Mouse (Mus musculus): ENCODE measurements around the gene Apbb1.

Apbb1 gene

DNA sequence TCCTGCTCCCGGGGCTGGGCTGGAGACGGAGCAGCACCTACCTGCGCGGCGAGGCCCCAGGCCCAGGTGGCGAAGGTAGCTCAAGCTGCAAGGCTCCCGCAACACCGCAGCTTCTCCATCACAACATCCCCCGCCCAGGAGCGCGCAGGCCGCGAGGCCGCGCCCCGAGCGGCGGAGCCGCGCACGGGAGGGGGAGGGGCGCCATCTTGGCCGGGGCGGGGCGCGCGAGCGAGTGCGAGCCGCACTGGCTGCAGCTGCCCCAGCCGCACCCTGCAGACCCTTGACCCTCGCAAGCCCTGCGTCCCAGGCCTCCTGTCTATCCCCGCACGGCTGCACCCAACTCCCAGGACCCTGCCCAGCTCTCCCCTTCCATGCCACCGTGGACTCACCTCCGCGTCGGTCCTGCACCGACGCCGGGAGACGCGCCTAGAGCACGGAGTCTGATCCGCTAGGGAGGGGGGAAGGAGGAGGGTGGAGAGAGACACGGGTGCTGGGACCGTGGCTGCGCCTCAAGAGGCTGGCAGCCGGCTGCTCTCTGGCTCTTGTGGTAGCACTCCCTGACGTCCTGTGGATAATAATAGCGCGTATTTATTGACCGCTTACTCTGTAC lies at the start of gene Apbb1:
Gene Apbb1, minus strand, starts transcription at position 560 of the 610 bp plus-strand sequence.
- in situ Hi-C loops (cut with MboI, MseI), result no loop called here

- in situ Hi-C loops (cut with MboI, MseI), result no loop called here
Measured at GRCm38 (mm10) chr7:105628633-105629032, 47.2 kb upstream of the Apbb1 start.

- in situ Hi-C loops (cut with MboI, MseI), result no loop called here
Measured at GRCm38 (mm10) chr7:105625397-105625796, 43.9 kb upstream of the Apbb1 start.

DNA sequence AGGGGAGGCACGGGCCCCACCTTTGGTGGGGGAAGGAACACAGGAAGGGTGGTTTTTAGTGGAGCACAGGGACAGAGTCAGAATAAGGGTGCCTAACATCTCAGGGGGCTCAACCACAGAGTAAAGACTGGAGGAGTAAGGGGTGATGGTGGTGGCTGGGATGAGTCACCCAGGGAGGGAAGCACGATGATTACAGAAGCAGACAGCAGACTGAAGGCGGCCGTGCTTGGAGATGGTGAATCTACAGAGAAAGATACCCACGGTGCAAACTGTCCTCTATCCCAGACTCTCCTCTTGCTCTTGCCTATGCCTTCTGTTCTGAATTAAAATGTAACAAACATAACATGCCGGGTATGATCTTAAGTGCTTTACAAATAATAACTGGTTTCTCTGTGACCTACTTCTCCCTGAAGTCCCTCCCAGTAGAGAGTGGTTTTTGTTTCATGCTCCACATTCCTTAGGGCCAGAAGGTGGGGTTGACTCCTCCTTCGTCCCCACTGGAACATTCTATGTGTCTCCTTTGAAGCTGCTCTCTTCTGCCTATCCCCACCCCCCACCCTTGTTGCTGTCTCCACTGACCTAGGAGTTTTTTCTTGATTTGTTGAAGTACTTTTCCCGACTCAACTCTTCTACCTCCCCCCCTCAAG lies 40.3 kb upstream of the Apbb1 start:
- in situ Hi-C loops (cut with MboI, MseI), result no loop called here

- in situ Hi-C loops (cut with MboI, MseI), result no loop called here
Measured at GRCm38 (mm10) chr7:105621053-105621452, 39.6 kb upstream of the Apbb1 start.

DNA sequence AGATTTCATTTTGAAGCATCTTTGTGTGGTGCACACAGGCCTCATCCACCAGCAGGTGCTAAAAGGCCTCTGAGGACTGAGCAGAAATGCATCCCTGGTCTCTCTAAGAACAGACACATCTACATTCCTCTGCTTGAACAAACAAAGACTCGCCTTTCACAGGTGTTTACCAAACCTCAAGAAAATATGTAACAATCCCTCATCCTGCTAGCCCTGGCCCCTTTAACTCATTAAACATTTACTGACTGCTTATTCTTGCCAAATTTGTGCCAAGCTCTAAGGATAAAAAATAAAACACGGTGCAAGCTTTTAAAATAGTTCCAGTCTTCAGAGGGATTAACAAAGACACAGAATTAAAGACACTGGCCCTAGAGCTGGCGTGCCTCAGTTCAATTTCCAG lies 38.2 kb upstream of the Apbb1 start:
- in situ Hi-C loops (cut with MboI, MseI), result no loop called here

- in situ Hi-C loops (cut with MboI, MseI), result no loop called here
Measured at GRCm38 (mm10) chr7:105617810-105618209, 36.4 kb upstream of the Apbb1 start.

DNA sequence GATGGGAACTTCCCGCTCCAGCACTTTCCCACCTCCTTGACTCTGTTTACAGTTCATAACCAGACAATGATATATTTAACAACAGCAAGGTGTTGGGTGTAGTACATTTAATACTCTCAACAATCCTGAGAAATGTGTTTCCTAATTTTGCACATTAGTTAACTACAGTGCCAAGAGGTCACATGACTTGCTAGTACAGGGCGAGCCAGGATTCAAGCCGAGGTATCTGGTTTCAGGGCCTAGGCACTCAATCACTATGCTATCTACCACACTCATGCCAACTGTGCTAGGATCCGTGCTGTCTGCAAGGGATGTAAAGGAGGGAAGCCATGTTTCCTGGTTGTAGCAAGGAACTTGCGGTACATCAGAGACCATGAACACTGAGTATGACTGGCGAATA lies 35.1 kb upstream of the Apbb1 start:
- in situ Hi-C loops (cut with MboI, MseI), result no loop called here

- in situ Hi-C loops (cut with MboI, MseI), result no loop called here
Measured at GRCm38 (mm10) chr7:105615720-105616119, 34.3 kb upstream of the Apbb1 start.

DNA sequence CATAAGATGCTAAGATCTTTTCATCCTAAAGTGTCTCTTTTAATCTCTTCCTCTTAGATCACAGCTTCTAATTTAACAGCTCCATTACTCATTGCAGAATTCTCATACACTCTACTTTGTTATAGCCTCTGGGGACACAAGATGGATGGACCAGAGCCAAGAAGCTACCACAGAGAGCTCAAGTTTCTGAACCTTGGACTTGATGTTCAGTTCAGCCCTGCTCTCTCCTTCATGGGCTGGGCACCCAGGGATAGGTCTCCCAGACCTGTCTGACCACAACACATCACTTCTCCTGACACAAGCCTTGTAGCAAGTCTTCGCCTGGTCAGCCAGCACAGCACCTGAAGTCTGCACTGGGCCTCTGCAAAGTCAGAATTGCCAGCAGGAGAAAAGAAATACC lies 32.9 kb upstream of the Apbb1 start:
- in situ Hi-C loops (cut with MboI, MseI), result no loop called here

GRCm38 (mm10) chr7:105611767-105612166 lies 30.3 kb upstream of the Apbb1 start:
- in situ Hi-C loops (cut with MboI, MseI), result no loop called here

DNA sequence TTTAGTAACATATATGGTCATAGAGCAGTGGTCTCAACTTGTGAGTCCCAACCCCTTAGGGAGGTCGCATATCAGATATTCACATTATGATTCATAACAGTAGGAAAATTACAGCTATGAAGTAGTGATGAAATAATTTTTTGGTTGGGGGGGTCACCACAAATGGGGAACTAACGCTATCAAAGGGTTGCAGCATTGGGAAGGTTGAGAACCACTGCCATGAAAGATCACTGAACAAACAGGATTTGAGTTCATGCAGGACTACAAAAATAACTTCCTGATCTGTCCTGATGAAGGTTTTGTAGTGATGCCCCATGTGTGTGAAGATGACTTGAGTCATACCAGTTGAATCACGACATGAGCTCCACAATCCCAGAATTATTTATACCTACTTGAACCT lies 27.0 kb upstream of the Apbb1 start:
- in situ Hi-C loops (cut with MboI, MseI), result no loop called here

- in situ Hi-C loops (cut with MboI, MseI), result loop anchor here (5.0 kb wide), 1 partner anchor 71 kb away; no protein-coding TSS in a partner anchor
Measured at GRCm38 (mm10) chr7:105602860-105603623, 21.6 kb upstream of the Apbb1 start.

DNA sequence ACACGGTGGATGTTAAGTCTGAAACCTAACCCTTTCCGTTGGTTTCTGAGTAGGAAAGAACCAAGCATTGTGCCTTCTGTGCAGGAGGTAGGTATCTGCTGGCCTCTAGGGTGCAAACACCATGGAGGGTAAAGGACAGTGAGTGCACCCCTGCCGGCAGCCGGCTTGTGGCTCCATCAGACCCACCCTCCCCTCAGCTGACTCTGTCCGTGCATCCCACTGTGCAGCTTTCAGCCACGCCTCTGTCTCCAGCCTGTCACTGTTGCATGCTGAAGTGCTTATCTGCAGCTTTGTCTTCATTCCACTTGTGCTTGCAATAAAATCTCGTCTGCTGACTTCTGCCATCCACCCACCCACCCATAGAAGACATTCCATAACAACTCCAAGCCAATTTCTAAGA lies 8.6 kb upstream of the Apbb1 start:
- in situ Hi-C loops (cut with MboI, MseI), result no loop called here

- in situ Hi-C loops (cut with MboI, MseI), result no loop called here
Measured at GRCm38 (mm10) chr7:105588325-105588912, 7.0 kb upstream of the Apbb1 start.

DNA sequence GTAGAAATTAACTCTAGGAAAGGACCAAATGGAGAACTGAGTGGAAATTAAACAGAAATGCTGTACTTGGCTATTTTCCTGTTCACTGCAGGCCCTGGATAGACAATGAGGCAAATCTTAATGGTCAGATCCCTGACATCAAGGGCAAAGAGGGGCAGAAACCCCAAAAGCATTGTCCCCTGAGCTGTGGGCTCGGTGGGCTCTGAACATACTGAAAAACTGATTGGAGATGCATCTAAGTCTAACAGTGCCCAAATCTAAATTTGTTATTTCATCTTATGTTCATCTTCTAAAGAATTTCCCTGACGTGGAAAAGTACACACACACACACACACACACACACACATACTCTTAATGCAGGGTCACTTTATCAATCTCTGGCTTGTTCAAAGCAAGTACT lies 506 bp upstream of the Apbb1 start:
- in situ Hi-C loops (cut with MboI, MseI), result no loop called here

DNA sequence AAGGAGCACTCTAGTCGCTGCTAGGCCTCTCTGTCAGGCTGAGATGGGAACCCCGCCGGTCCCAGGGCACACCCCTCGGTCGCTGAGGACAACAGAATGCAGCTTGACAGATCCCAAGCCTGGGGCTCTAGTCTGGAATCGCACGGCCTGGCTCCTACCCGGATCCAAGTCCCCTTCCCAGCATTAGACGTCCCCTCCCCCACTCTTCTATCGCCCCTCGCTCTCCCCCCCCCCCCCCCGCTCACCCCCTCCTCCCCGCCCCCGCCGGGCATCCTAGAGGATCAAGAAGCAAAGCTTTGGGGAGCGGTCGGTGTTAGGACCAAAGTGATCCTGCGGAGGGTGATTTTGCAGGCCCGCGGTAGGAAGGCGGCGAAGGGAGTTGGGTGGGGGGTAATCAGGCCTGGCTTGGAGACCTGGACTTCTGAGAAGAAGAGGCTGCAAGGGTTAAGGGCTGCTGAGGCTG lies 795 bp downstream of the Apbb1 start:
- in situ Hi-C loops (cut with MboI, MseI), result no loop called here

GRCm38 (mm10) chr7:105578481-105578880 lies 3.0 kb downstream of the Apbb1 start:
- in situ Hi-C loops (cut with MboI, MseI), result no loop called here

DNA sequence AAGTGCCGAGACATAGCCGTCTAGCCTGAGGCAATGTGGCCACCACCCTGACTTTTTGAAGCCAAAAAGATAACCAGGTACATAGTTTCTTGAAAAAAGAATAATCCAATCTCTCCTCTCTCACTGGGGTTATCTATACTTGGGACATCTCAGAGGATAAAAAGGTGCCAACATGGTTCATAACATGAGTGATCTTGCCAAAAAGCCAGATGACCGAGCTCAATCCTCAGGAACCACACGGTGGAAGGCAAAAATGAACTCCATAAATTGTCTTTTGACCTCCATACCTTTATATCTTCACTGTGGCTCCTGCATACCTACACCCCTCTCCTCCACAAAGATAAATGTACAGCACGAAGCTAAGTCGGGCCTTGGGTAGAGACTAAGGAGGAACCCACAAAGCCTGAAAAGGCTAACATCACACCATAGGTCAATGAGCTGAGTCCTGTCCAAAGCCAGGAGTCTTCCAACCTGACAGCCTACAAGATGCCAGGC lies 4.0 kb downstream of the Apbb1 start:
- in situ Hi-C loops (cut with MboI, MseI), result no loop called here

- in situ Hi-C loops (cut with MboI, MseI), result no loop called here
Measured at GRCm38 (mm10) chr7:105576166-105576748, 5.2 kb downstream of the Apbb1 start.

- in situ Hi-C loops (cut with MboI, MseI), result no loop called here
Measured at GRCm38 (mm10) chr7:105574537-105574936, 6.9 kb downstream of the Apbb1 start.

- in situ Hi-C loops (cut with MboI, MseI), result no loop called here
Measured at GRCm38 (mm10) chr7:105572949-105573348, 8.5 kb downstream of the Apbb1 start.
